Comparison of ENCODE assay signal across 7 mouse cellular contexts in the genomic region with DNA sequence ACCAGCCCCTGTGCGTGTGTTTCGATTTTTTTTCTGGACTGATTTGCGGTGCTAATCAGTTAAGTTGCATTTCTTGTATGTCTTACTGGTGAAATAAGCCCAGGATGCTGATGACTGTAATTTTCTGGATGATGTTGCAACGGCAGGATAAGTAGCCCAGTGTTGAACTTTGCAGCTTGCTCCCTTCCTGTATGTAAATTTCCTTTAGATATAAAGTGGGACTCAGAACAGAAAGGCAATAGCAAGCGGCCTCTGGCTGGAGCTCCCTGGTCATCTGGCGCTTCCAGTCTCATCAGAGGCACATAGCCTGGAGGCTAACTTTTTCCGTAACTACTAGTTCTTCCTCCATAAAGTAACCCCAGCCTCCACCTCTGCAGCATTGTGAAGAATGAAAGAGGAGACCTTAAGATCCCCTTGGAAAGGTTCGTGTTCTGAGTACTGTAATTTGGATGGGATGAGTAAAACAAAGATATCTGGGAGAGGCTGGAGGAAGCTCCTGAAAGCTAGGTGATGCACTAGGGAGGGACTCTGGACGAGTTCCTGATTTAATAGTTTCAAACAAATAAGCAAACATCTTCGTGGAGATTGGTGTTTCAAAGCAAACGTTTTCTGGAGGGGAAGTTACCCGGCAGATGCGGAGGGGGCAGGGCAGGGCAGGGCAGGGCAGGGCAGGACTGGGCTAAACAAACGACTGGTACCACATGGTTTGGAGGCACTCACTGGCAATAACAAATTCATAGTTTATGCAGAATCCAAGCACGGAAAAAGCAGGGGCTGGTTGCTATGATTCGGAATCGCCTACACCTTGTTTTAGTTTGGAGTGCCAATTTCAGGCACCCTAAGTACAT.
DNase-seq lines count a peak whose midpoint lies in the region; ATAC-seq lines count a peak whose summit lies in the region.

No protein-coding gene starts in this region.

- H3K4me3 ChIP-seq in forebrain, embryonic 13.5 days = peak overlapping the region; percentile 63; the same call in 1 of the 2 replicates
- 0 out of 2 replicates have a peak overlapping the region, but pooled peaks have one; percentile 51 for H3K4me3 ChIP-seq in hindbrain, embryonic 12.5 days
- H3K4me3 ChIP-seq in limb, embryonic 12.5 days (replicated peaks) = peak overlapping the region; percentile 69
- H3K4me3 ChIP-seq in midbrain, embryonic 12.5 days = peak overlapping the region; percentile 61
- peak overlapping the region; percentile 82 for H3K4me3 ChIP-seq in stomach, embryonic 16.5 days (replicated peaks; ENCODE audit: low read length)

- H3K36me3 ChIP-seq in forebrain, embryonic 13.5 days (ENCODE audit: poor library complexity, severe bottlenecking) = 0 out of 2 replicates have a peak, but pooled peaks cover 7% of the 10 kb centered on the region
- peaks cover 4% of the 10 kb centered on the region; the same call in 1 of the 2 replicates for H3K36me3 ChIP-seq in hindbrain, embryonic 12.5 days
- peaks cover 9% of the 10 kb centered on the region for H3K36me3 ChIP-seq in limb, embryonic 12.5 days
- H3K36me3 ChIP-seq in midbrain, embryonic 12.5 days = no peaks in the 10 kb centered on the region
- H3K36me3 ChIP-seq in stomach, embryonic 16.5 days (ENCODE audit: control insufficient read depth, insufficient read depth, low read length) = no peaks in the 10 kb centered on the region

- WGBS in forebrain, embryonic 13.5 days = 18% methylated on average over 17 of the region's 17 CpGs
- WGBS in hindbrain, embryonic 12.5 days = 16% methylated on average over 17 of the region's 17 CpGs
- WGBS in limb, embryonic 12.5 days = 14% methylated on average over 17 of the region's 17 CpGs
- 15% methylated on average over 17 of the region's 17 CpGs for WGBS in midbrain, embryonic 12.5 days
- 23% methylated on average over 17 of the region's 17 CpGs for WGBS in stomach, embryonic 16.5 days

- peaks cover 11% of the 10 kb centered on the region for H3K4me1 ChIP-seq in forebrain, embryonic 13.5 days
- peaks cover 20% of the 10 kb centered on the region for H3K4me1 ChIP-seq in hindbrain, embryonic 12.5 days
- peaks cover 28% of the 10 kb centered on the region for H3K4me1 ChIP-seq in limb, embryonic 12.5 days (replicated peaks)
- peaks cover 17% of the 10 kb centered on the region for H3K4me1 ChIP-seq in midbrain, embryonic 12.5 days
- peaks cover 20% of the 10 kb centered on the region for H3K4me1 ChIP-seq in stomach, embryonic 16.5 days (ENCODE audit: control insufficient read depth, insufficient read depth, low read length)

- peaks cover 19% of the 10 kb centered on the region for H3K27me3 ChIP-seq in forebrain, embryonic 13.5 days
- peaks cover 17% of the 10 kb centered on the region for H3K27me3 ChIP-seq in hindbrain, embryonic 12.5 days
- peaks cover 17% of the 10 kb centered on the region for H3K27me3 ChIP-seq in limb, embryonic 12.5 days
- H3K27me3 ChIP-seq in midbrain, embryonic 12.5 days = peaks cover 18% of the 10 kb centered on the region
- no peaks in the 10 kb centered on the region for H3K27me3 ChIP-seq in stomach, embryonic 16.5 days (ENCODE audit: control insufficient read depth, insufficient read depth, low read length)

- ATAC-seq in forebrain, embryonic 13.5 days = no peak
- no peak for ATAC-seq in hindbrain, embryonic 12.5 days (ENCODE audit: low FRiP score)
- ATAC-seq in limb, embryonic 12.5 days (ENCODE audit: insufficient number of reproducible peaks, insufficient read depth, low FRiP score, low TSS enrichment, low read depth) = no peak
- ATAC-seq in midbrain, embryonic 12.5 days (ENCODE audit: low FRiP score, low read depth) = no peak
- no peak for ATAC-seq in stomach, embryonic 16.5 days (ENCODE audit: insufficient read depth, low FRiP score)

- peak overlapping the region; percentile 94 for H3K4me2 ChIP-seq in forebrain, embryonic 13.5 days
- H3K4me2 ChIP-seq in hindbrain, embryonic 12.5 days (replicated peaks) = peak overlapping the region; percentile 70
- H3K4me2 ChIP-seq in limb, embryonic 12.5 days = peak overlapping the region; percentile 82
- H3K4me2 ChIP-seq in midbrain, embryonic 12.5 days (replicated peaks) = peak overlapping the region; percentile 87
- peak overlapping the region; percentile 88 for H3K4me2 ChIP-seq in stomach, embryonic 16.5 days (ENCODE audit: low read depth, low read length)

- no peak overlapping the region for H3K27ac ChIP-seq in forebrain, embryonic 13.5 days
- no peak overlapping the region for H3K27ac ChIP-seq in hindbrain, embryonic 12.5 days
- H3K27ac ChIP-seq in limb, embryonic 12.5 days = no peak overlapping the region
- no peak overlapping the region for H3K27ac ChIP-seq in midbrain, embryonic 12.5 days (replicated peaks)
- H3K27ac ChIP-seq in stomach, embryonic 16.5 days (ENCODE audit: low read length) = peak overlapping the region; percentile 96

- DNase-seq in B cell, adult 2 months = peak; percentile 73 to 76
- DNase-seq in ES-CJ7 (ENCODE audit: low read depth, low spot score) = peak; percentile 45

- no peak overlapping the region for H3K9ac ChIP-seq in forebrain, embryonic 13.5 days
- no peak overlapping the region for H3K9ac ChIP-seq in hindbrain, embryonic 12.5 days
- H3K9ac ChIP-seq in limb, embryonic 12.5 days (replicated peaks) = no peak overlapping the region
- H3K9ac ChIP-seq in midbrain, embryonic 12.5 days (replicated peaks) = no peak overlapping the region
- peak overlapping the region; percentile 91 for H3K9ac ChIP-seq in stomach, embryonic 16.5 days (ENCODE audit: low read length)

- no peaks in the 10 kb centered on the region for H3K9me3 ChIP-seq in forebrain, embryonic 13.5 days (replicated peaks)
- H3K9me3 ChIP-seq in hindbrain, embryonic 12.5 days (replicated peaks) = no peaks in the 10 kb centered on the region
- H3K9me3 ChIP-seq in limb, embryonic 12.5 days = no peaks in the 10 kb centered on the region
- H3K9me3 ChIP-seq in midbrain, embryonic 12.5 days = no peaks in the 10 kb centered on the region
- no peaks in the 10 kb centered on the region for H3K9me3 ChIP-seq in stomach, embryonic 16.5 days (replicated peaks; ENCODE audit: control insufficient read depth, low read length)
